Mouse (Mus musculus) mesoderm, embryonic 11.5 days (tissue): Measurements from ENCODE around the gene Atp6v1g2.

Experiments used
- DNase-seq: peaks from one replicate; pipeline ENCODE4 v3.0.0-alpha.2; 2012; ENCODE audit warnings: low read depth, low spot score

The Atp6v1g2 gene

DNA sequence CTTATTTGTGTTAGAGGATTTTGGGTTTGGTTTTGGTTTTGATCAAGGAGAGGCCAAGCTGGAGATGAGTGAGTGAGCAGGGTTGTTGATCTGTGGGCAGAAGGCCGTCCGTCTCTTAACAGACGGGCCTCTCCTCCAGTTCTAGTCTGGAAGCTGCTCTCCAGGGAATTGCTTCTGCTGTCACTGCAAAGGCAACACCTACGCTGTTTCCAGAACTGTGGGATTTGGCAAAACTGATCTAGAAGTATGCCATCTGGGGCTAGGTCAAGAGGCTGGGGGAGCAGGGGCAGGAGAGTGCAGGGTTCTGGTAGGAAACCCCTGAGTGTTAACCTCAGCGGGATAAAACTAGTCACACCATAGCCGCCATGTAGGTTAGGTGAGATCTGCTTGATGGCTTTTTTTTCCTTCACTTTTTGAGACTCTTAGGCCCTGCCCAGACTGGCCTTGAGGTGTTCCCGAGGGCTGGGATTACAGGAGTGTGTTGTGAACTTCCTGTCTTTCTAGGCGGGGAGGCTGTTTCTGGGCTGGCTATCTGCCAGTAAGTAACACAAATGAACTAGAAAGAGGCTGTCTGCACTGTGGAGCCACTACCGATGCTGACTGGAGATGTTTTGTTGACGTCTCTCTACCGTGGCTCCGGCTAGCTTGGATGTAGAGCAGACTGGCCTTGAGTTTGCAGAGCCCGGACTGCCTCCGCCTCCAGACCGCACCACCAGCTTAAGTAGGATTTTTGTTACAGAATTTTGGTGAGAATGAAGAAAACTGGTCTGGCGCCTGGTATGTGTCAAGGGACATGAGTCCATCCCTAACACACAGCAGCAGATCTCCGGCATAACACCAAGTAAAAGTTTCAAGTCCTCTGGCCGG is at the start of gene Atp6v1g2:
Atp6v1g2 (plus strand) TSS at position 547 of the 867 bp plus-strand sequence.
- no peak for DNase-seq

DNA sequence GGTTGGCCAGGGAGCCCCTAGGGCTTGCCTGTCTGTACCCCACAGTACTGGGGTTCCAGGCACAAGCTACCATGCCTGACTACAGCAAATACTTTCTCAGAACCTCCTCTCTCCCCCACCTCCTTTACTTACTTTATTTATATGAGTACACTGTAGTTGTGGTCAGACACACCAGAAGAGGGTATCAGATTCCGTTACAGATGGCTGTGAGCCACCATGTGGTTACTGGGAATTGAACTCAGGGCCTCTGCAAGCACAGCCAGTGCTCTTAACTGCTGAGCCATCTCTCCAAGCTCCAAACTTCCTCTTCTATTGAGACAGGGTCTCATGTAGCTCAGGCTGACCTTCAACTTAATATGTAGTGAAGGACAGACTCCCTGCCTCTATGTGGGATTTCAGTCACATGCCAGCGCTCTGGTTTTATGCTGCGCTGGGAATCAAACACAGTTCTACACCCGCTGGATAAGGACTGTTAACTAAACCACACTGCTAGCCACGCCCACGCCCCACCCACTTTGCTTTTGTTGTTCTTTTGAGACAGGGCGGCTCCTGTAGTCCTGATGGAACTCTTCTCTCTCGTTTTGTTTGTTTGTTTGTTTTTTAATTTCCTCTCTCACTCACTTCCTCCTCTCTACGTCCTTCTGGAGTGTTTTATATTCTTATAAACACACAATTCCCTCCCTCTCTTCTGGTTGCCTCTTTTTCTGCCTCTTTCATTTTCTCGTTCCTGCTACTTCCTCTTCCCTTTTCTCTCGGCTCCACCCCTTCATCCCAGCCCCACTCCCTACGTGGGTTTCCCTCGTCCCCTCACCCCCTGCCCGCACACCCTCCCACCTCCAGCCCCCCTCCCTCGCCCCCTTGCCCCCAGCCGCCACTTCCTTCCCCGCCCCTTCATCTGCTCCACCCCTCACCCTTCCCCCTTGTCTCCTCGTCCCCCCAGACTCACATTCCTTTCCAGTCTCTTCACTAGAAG is 47.5 kb upstream of the Atp6v1g2 start:
- DNase-seq, result peak; percentile 47

DNA sequence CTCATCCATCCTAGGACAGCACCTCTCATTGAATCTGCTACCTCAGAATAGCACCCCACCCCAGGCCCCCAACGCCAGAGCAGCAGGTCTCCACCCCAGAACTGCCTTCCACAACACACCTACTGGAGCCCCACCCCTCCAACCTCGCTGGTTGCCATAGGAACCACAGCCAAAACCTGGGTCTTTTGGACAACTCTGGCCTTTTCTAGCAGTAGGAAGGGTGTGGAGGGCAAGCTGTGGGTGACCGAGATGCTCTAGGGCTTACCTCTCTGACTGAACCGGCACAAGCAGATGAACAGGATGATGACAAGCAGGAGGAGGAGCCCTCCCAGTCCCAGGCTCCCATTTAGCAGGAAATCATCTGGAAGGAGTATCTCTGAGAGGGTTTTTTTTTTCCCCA is 46.8 kb upstream of the Atp6v1g2 start:
- DNase-seq, result peak; percentile 50

DNA sequence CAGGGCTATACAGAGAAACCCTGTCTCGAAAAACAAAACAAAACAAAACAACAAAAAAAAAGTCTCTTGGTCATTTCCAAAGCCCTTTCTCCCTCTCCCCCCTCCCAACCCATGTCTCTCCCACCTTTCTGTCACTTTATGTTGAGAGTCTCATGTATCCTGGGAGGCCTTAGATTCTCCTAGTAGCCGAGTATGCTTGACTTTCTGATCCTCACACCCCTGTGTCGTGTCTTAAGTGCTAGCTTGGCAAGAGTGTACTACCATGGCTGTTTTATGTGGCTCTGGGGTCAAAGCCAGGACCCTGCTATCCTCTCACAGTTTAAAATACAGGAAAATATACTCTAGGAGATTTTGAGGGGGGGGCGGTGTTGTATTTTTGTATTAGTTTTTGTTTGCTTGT is 46.1 kb upstream of the Atp6v1g2 start:
- DNase-seq, result no peak

DNA sequence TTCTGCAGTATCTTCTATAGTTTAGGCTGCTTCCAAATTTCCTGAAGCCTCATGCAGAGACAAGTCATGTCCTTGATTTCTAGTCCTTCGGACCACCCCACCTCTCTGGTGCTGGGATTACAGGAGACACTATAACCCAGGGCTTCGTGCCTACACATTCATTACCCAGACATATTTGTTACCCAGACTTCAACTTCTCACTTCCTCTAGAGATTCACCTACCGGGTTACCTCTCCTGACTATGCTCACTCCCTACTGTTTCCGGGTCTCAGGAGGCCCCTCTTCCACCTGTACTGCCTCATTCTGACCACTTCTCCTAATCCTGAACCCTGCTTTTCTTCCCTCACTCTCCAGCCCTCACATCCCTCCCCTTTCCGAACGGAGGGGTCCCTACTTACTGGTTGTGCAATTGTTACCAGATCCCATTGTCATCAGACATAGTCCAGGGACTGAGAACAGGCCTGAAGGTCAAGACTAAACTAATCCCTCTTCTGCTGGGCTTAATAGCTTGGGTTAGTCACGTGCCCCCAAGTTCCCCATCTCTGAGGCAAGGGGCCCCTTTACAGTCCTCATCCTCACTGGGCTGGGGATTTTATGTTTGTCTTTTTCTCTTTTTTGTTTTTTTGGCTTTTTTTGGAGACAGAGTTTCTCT is 45.4 kb upstream of the Atp6v1g2 start, which contains the start of gene Lst1:
Lst1 (minus strand) TSS at position 481 of the 652 bp plus-strand sequence.
- no peak for DNase-seq

DNA sequence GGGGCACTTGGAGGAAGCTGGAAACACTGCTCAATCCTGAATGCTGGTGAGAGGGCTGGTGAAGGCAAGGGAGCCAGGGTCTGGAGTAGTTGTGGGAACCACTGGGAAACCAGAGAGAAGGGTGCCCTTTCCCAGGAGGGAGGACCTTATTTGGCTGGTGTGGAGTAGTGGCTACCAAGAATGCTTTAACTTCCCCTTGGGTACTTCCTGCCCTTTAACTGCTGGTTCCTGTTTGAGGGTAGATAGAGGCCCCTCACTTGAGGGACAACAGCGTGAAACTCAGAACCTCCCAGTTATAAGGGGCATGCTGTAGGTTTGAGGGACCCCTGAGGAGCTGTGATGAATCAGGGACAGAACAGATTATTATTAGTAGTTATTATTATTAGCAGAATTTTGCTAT is 44.3 kb upstream of the Atp6v1g2 start:
- no peak for DNase-seq

DNA sequence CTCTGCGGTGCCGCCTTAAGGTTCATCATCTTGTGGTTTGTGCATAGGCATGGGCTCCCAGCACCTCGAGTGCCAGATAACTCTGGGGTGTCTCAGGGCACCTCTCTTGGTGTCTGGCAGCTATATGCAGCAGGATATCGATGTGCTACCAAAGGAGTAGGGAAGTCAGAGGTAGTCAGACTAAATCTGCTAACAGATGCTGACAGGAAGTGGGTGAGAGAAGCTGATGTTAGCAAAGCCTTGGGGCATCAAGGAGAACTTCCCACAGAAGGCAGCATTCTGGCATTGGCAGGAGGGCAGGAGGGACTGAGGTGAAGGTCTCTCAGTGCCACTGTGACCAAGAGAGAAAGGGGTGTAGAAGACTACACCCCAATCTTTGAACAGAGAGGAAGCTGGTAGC is 43.4 kb upstream of the Atp6v1g2 start:
- no peak for DNase-seq

DNA sequence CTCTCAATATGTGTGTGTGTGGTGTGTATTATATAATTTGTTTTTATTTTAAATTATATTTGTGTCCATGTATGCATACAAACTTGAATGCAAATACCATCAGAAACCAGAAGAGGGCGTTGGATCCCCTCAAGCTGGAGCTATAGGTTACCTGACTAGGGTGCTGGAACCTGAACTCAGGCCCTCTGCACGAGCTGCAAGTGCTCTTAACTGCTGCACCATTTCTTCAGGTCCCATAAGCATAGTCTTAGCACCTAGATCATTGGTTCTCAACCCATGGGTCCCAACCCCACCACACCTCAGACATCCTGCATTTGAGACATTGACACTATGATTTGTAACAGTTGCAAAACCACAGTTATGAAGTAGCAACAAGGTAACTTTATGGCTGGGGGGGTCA is 41.7 kb upstream of the Atp6v1g2 start:
- DNase-seq, result no peak

DNA sequence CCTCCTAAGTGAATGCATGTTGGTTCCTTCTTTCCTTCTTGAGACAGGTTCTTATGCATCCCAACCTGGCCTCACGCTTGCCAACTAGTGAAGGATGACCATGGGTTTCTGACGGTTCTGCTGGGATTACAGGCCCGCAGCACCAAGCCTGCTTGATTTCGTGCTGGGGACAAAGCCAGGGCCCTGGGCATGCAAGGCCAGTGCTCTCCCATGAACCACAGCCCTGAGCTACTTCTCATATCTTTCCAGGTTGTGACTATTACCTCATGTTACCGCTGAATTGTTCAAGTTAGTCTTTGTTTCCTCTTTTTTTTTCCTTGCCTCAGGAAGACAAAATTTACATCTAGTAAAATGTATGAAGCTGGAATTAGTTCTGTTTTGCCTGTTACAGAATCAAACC is 40.5 kb upstream of the Atp6v1g2 start:
- DNase-seq, result no peak

DNA sequence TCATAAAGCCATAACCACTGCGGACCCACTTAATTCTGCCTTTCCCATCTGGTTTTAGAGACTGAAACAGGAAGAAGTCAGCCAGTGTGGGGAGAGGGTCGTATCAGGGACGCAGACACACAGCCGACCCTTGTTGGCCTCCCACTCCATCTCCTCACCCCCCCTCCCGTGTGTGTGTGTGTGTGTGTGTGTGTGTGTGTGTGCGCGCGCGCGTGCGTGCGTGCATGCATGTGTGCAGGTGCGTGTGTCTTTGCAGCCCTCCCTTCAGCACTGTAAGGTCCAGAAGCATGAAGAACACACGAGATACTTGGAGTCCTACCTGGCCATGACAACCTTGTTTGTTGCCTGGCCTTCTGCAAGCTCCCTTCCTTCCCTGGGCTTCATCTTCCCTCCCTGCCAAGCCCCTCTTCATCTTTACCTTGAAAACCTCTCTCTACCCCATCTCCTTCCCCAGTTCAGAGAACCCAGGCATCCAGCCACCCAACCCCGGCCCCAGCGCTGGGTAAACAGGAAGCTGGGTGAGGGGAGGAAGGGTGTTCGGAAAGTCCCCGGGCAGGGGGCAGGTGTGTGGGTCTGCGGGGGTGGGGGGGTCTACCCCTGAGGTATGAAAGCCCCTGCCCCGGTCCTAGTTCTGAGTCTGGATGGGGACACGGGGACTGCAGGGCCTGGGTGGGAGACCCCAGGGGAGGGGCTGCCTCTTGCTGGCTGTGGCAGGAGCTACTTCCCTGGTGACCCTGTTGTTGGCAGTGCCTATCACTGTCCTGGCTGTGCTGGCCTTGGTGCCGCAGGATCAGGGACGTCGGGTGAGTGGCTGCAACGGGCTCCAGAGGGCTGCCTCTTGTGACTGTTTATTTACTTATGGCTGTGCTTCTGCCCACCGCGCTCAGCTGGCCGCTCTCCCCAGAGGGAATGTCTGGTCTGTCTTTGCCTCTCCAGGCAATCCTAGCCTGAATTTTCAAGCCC is 39.3 kb upstream of the Atp6v1g2 start, which contains the start of gene Ltb:
Ltb (plus strand) TSS at position 559 of the 963 bp plus-strand sequence.
- DNase-seq, result no peak

DNA sequence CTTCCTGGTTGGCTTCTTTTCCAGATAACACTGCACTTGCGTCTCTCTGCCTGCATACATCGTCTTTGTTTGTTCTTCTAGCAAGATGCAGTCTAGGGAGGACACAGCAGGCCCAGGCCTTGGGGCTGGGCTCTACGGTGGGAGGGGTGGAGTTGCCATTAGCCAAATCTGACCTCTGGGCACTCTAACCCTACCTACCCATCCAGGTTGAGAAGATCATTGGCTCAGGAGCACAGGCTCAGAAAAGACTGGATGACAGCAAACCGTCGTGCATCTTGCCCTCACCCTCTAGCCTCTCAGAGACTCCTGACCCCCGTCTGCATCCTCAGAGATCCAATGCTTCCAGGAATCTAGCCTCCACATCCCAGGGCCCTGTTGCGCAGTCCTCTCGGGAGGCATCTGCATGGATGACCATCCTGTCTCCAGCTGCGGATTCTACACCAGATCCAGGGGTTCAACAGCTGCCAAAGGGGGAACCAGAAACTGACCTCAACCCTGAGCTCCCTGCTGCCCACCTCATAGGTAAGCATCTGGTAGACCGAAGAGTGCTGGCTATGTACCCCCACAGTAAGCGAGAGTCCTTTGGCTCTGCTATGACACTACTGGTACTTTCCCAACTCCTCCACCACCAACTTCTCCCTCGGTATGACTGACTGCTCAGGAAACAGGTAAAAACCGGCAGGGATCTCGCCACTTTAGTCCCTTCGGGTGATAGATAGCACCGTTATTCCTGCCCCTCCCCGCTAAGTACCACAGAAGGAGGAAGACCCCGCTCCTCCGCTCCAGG is 38.4 kb upstream of the Atp6v1g2 start:
- DNase-seq, result no peak

DNA sequence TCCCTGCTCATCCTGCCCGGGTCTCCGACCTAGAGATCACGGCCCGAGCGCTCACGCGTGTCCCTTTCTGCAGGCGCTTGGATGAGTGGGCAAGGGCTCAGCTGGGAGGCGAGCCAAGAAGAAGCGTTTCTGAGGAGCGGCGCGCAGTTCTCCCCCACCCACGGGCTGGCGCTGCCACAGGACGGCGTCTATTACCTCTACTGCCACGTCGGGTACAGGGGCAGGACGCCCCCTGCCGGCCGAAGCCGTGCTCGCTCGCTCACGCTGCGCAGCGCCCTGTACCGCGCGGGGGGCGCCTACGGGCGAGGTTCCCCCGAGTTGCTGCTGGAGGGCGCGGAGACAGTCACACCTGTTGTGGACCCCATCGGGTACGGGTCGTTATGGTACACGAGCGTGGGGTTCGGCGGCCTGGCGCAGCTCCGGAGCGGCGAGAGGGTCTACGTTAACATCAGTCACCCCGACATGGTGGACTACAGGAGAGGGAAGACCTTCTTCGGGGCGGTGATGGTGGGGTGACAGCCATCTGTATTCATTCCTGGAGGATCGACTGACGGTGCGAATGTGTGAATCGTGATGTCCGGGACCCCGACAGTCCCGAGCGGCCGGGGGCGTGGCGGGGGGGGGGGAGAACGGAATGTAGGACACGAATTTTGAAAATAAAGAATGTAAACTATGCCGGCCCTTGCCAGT is 37.7 kb upstream of the Atp6v1g2 start:
- peak; percentile 82 for DNase-seq

DNA sequence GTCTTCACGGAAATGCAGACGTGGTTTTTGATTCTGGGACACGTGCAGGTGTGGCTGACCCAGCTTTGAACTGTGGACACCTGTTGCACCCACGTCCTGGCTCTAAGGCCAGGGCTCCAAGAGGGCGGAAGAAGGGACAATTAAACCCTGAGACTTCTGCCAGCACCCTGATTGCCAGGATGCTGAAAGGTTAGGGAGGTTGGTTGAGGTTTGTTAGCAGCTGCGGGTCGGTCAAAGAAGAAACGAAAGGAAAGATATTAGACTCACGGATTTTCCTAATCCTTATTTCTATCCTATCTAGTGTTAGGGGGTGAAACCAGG is 37.2 kb upstream of the Atp6v1g2 start:
- no peak for DNase-seq

DNA sequence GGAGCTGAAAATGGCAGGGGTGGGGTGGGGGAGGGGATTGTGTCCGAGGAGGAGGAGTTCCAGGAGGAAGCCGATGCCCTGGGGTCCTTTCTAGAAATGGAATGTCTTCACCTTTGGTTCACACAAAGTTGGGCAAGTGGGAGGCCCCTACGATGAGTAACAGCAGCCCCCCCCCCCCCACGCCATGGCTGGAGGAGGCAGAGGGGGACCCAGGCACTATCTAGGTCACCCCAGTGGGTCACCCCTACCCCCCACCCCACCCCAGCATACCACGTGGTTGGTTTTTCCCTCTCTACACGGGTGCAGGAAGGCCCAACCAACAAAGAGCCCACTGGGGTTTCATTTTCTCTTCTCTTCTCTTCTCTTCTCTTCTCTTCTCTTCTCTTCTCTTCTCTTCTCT is 36.3 kb upstream of the Atp6v1g2 start:
- no peak for DNase-seq

DNA sequence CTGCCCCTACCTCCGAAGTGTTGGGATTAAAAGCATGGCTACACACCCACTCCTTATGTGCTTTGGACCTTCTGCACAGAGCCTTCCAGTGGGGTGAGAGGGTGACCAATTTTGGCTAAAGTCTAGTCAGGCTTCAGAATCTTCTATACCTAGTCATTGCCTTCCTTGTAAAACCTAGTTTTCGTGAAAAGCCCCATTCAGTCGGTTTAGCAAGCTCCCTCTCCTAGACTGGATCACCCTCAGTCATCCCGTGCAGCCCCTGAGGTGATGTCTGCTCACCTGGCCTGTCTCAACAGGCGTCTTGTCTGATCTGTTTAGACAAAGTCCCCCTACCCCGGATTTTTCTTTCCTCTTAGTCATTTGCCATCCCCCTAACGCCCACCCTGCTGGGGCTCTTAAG is 35.4 kb upstream of the Atp6v1g2 start:
- DNase-seq, result no peak

DNA sequence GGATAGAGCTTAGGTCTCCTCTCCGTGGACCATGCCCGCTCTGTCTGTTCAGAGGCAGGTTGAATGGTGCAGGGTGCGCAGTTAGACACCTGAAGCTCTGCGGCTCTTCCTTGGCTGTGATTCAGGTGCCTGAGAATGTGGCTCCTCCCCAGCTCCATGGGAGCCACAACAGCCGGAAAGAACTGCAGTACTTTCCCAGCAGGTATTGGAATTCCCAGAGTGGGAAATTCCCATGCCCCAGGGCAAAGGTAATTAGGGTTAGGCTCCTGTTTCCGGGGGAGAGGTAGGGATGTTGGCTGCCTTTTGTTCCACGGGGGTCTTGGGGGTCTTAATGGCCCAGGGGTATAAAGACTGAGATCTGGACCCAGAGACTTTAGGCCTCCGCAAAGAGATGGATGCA is 34.5 kb upstream of the Atp6v1g2 start:
- no peak for DNase-seq

DNA sequence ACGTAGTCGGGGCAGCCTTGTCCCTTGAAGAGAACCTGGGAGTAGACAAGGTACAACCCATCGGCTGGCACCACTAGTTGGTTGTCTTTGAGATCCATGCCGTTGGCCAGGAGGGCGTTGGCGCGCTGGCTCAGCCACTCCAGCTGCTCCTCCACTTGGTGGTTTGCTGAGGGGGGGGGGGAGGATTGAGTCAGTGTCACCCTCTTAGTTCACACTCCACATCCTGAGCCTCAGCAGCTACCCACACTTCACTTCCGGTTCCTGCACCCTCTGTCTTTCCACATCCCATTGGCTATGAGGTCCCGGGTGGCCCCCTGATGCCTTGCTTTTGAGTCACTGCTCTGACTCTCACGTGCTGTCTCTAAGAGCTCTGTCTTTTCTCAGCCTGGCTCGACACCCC is 33.1 kb upstream of the Atp6v1g2 start:
- DNase-seq, result no peak

DNA sequence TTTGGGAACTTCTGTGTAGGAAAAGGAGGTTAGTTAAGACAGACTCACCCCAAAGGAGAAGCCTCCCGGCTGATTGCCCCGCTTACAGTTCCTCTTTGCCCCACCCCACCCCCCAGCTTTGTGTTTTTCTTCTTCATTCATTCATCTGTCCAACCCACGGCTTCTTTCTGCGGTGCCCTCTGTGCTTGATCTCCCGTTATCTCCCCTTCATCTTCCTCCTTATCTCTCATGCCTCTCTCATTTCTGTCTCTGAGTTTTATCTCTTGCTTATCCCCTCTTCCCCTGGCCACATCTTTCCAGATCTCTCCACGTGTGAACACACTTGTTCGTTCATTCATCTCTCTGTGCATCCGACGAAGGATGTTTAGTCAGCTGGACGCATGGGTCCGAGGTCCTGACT is 32.3 kb upstream of the Atp6v1g2 start:
- DNase-seq, result no peak

DNA sequence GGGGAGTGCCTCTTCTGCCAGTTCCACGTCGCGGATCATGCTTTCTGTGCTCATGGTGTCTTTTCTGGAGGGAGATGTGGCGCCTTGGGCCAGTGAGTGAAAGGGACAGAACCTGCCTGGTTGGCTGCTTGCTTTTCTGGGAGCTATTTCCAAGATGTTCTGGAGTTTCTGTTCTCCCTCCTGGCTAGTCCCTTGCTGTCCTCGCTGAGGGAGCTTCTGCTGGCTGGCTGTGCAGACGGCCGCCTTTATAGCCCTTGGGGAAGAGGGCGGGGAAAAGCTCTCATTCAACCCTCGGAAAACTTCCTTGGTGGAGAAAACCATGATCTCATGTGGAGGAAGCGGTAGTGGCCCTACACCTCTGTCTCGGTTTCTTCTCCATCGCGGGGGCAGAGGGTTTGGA is 31.7 kb upstream of the Atp6v1g2 start, which contains the start of gene Tnf:
Tnf (minus strand) TSS at position 221 of the 400 bp plus-strand sequence.
- DNase-seq, result no peak
